Mouse (Mus musculus) hindbrain, embryonic 16.5 days (tissue): ENCODE measurements at regions not wholly inside any gene's neighbourhood (a gene's known extent, or its start where the extent isn't known, plus 50 kb on each side); places are given as distances from the start of the nearest gene placed in this dataset.

Source experiments
- ATAC-seq: fragments of 200-750 bp; cut with Nextera tagmentation; 2 replicates; pipeline ENCODE4 v1.8.0; 2017; ENCODE audit warnings: moderate TSS enrichment, moderate library complexity
- H3K27ac ChIP-seq: fragments of 300-500 bp; sonication (generic); 2 replicates; pipeline ENCODE4 v1.5.1; 2014; ENCODE audit warnings: low read depth, mild to moderate bottlenecking, control low read depth, low read length, moderate library complexity
- H3K27me3 ChIP-seq: fragments of 300-500 bp; sonication (generic); replicated peaks from 2 replicates; pipeline ENCODE4 v1.6.1; 2014; ENCODE audit warnings: low read length; ENCODE audit not compliant: control insufficient read depth, insufficient read depth
- H3K36me3 ChIP-seq: fragments of 300-500 bp; sonication (generic); 2 replicates; pipeline ENCODE4 v1.6.1; 2014; ENCODE audit warnings: mild to moderate bottlenecking, low read length, moderate library complexity, mixed read lengths; ENCODE audit not compliant: control insufficient read depth, insufficient read depth
- H3K4me1 ChIP-seq: fragments of 300-500 bp; sonication (generic); 2 replicates; pipeline ENCODE4 v1.6.1; 2014; ENCODE audit warnings: low read depth, low read length; ENCODE audit not compliant: control insufficient read depth, insufficient read depth
- H3K4me2 ChIP-seq: fragments of 300-500 bp; sonication (generic); 2 replicates; pipeline ENCODE4 v1.6.1; 2014; ENCODE audit warnings: mild to moderate bottlenecking, low read length, control low read depth, moderate library complexity
- H3K4me3 ChIP-seq: fragments of 300-500 bp; sonication (generic); 2 replicates; pipeline ENCODE4 v1.5.1; 2014; ENCODE audit warnings: mild to moderate bottlenecking, low read length, control low read depth, moderate library complexity
- H3K9ac ChIP-seq: fragments of 300-500 bp; sonication (generic); 2 replicates; pipeline ENCODE4 v1.6.1; 2014; ENCODE audit warnings: low read depth, mild to moderate bottlenecking, control low read depth, low read length, moderate library complexity
- H3K9me3 ChIP-seq: fragments of 300-500 bp; sonication (generic); 2 replicates; pipeline ENCODE4 v1.6.1; 2014; ENCODE audit warnings: mild to moderate bottlenecking, low read length, moderate library complexity; ENCODE audit not compliant: control insufficient read depth
- WGBS: fragments of 180-500 bp; shearing (Covaris S2); extraction: QIAGEN DNeasy Blood & Tissue Kit; methylation state at CpG from one replicate; pipeline ENCODE4 v1.1.7; 2014; 5-methylcytosine and 5-hydroxymethylcytosine counted together

DNA sequence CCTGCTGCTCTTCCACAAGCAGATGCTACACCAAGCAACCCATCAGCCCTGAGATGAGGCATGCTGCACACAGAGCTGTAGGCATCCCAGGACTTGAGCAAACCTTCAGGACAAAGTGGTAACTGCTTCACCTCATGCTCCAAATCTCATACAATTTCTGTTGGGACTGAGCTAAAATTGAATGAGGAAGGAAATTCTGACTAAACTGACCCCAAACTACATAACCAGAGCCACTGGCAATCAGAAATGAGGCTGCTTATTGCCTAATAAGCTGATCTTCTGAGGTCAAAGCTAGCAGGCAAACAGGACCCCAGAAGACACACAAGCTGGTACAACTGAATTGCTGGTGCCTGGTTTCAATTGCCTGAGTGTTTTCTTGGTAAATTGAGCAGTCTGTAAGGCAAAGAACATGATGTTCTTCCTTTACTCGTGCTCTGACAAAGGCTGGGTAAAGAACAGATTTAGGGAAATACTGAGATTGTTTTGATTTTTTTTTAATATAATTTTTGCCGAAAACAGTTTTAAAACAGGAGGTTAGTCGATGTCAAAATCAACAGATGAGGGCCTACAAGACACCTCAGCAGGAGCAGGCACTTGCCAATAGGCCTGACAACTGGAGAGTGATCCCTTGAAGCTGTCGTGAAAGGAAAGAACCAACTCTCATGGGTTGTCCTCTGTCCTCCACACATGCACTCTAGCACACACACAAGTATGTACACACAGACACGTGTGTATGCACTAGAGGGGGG, 101.3 kb upstream of the Paip1 start:
- Histone ChIP-seq H3K4me3 (no peak overlapping the region), H3K9me3 (no peaks in the 10 kb centered on the region), H3K36me3 (no peaks in the 10 kb centered on the region), H3K9ac (no peak overlapping the region), H3K4me2 (no peak overlapping the region), H3K27me3 (no peaks in the 10 kb centered on the region), H3K27ac (no peak overlapping the region), H3K4me1 (no peaks in the 10 kb centered on the region)
- 86% methylated on average over 5 of the region's 5 CpGs for WGBS
- ATAC-seq: no peak

DNA sequence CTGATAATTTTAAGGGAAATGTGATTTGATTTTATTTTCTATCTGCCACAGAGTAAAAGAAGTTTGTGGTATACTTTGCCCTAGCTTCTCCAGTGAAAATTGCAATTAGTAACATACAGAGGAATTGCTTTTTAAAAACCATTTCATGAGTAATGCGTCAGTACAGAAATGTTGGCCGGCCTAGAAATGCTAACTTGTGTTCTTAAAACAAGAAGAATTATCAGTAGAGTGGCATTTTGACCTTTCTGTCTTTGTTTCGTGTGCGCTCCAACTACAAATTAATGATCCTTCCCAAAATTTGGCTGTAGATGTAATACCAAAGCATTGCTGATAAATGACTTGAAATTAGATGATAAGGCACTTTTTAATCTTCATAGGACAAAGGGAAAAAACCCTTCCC, 99.7 kb upstream of the Paip1 start:
- no peaks in the 10 kb centered on the region for H3K36me3 ChIP-seq
- H3K4me2 ChIP-seq: no peak overlapping the region
- no peak overlapping the region for H3K27ac ChIP-seq
- ATAC-seq: no peak
- H3K27me3 ChIP-seq: no peaks in the 10 kb centered on the region
- H3K9me3 ChIP-seq: no peaks in the 10 kb centered on the region
- H3K4me1 ChIP-seq: no peaks in the 10 kb centered on the region
- H3K4me3 ChIP-seq: no peak overlapping the region
- 92% methylated on average over 4 of the region's 4 CpGs for WGBS
- no peak overlapping the region for H3K9ac ChIP-seq

DNA sequence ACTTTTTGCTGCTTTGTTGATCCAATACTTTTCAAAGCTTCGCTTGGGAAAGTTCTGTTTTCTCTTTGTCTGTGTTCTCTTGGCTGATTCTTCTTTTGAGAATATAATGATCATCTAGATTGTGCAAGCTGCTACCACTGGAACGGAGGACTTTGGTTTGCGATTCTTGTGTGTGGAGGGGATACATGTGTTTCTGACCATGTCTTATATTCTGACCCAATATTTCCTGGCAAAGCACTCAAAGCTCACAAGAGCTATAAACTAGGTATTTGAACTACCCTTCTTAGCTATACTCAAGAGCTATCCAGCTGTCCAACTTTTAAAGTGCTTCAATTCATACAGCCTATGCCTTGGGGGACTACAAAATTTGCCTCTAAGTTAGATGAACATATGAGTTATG, 96.6 kb upstream of the Paip1 start:
- H3K4me3 ChIP-seq: no peak overlapping the region
- no peak overlapping the region for H3K9ac ChIP-seq
- H3K4me2 ChIP-seq: no peak overlapping the region
- H3K36me3 ChIP-seq: peaks cover 8% of the 10 kb centered on the region; the same call in 1 of the 2 replicates
- no peaks in the 10 kb centered on the region for H3K9me3 ChIP-seq
- ATAC-seq: no peak
- H3K4me1 ChIP-seq: no peaks in the 10 kb centered on the region
- no peak overlapping the region for H3K27ac ChIP-seq
- no peaks in the 10 kb centered on the region for H3K27me3 ChIP-seq
- 95% methylated on average over 3 of the region's 3 CpGs for WGBS

DNA sequence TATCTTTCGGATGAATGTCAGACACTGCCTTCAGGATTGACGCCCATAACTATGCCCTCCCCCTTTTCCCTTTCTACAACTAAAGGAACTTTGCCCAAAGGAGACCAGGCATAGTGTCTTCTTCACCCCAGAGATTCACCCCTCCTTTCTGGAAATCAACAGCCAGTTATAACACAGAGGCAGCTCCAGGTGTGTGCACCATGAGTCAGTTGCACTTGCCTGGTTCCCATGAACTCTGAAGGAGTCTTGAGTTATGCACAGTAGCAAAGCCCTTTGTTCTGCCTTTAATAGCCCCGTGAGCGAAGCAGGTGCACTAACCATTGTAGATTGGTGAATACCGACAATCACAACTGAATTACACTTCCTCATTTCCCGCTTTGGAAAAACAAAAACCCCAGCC, 94.5 kb upstream of the Paip1 start:
- Histone ChIP-seq H3K36me3 (peaks cover 10% of the 10 kb centered on the region; the same call in 1 of the 2 replicates), H3K4me2 (no peak overlapping the region), H3K9me3 (no peaks in the 10 kb centered on the region), H3K4me1 (no peaks in the 10 kb centered on the region), H3K9ac (no peak overlapping the region), H3K27me3 (no peaks in the 10 kb centered on the region), H3K4me3 (no peak overlapping the region), H3K27ac (no peak overlapping the region)
- no peak for ATAC-seq
- 83% methylated on average over 6 of the region's 6 CpGs for WGBS

DNA sequence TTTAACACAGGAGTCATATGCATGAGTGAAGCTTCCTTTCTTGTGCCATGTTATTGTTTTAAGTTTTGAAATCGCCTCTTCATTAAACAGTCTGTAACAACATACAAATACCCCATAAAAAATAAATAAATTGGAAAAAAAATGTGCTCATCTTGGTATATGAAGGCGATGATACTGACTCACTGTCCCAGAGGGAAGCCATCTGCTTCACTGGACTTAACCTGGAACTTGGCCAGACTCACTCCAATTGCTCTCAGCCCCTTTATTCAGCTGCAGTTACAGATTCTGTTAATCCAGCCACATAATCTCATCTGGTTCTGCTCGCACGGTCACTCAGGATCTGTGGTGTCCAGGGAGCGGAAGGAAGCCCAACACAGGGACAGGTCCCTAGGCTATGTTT, 90.5 kb upstream of the Paip1 start:
- Histone ChIP-seq H3K4me3 (no peak overlapping the region), H3K27me3 (no peaks in the 10 kb centered on the region), H3K36me3 (peaks cover 10% of the 10 kb centered on the region; the same call in 1 of the 2 replicates), H3K4me2 (no peak overlapping the region), H3K9me3 (no peaks in the 10 kb centered on the region), H3K9ac (no peak overlapping the region), H3K27ac (no peak overlapping the region), H3K4me1 (no peaks in the 10 kb centered on the region)
- 84% methylated on average over 5 of the region's 5 CpGs for WGBS
- 0 out of 2 replicates have a peak, but pooled peaks have one; percentile 40 for ATAC-seq

DNA sequence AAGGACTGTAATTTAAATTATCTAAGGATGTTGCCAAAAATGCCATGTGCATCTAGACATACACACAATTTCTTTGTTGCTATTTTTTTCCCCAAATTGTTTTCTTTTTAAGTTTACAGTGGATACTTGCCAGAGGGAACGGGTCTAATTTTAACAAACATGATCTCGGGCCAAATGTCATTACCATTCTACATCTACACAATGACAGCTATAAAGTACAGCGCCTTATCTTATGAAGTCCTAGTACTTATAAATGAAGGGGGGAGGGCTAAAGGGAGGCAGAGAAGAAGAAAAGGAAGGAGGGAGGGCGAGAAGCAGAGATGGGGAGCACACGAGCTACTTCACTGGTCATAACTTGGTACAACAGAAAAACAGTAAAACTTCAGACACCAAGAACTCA, 89.4 kb upstream of the Paip1 start:
- no peak overlapping the region for H3K4me3 ChIP-seq
- H3K27ac ChIP-seq: no peak overlapping the region
- H3K9me3 ChIP-seq: no peaks in the 10 kb centered on the region
- no peak overlapping the region for H3K4me2 ChIP-seq
- WGBS: 72% methylated on average over 5 of the region's 5 CpGs
- H3K9ac ChIP-seq: no peak overlapping the region
- H3K4me1 ChIP-seq: no peaks in the 10 kb centered on the region
- no peaks in the 10 kb centered on the region for H3K27me3 ChIP-seq
- ATAC-seq: no peak
- H3K36me3 ChIP-seq: peaks cover 10% of the 10 kb centered on the region; the same call in 1 of the 2 replicates

DNA sequence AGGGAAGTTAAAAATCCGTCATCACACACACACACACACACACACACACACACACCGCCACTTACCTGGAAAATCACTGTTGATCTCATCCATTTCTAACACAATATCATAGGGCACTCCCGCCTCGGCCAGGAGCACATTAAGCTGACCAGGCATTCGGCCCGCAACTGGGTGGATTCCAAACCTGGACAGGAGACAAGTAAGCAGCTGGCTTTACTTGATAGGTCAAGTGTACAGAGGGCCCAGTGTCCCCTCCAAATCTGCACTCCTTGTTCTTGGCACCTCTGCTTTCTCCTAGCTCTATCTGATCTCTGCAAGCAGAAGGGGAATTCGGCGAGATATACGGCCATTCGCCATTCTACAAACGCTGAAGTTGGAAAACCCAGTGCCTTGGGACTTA, 88.6 kb upstream of the Paip1 start:
- Histone ChIP-seq H3K27me3 (no peaks in the 10 kb centered on the region), H3K36me3 (peaks cover 10% of the 10 kb centered on the region; the same call in 1 of the 2 replicates), H3K9ac (no peak overlapping the region), H3K9me3 (no peaks in the 10 kb centered on the region), H3K27ac (no peak overlapping the region), H3K4me2 (no peak overlapping the region), H3K4me1 (no peaks in the 10 kb centered on the region), H3K4me3 (no peak overlapping the region)
- peak; percentile 27; the same call in 1 of the 2 replicates for ATAC-seq
- WGBS: 92% methylated on average over 11 of the region's 11 CpGs

DNA sequence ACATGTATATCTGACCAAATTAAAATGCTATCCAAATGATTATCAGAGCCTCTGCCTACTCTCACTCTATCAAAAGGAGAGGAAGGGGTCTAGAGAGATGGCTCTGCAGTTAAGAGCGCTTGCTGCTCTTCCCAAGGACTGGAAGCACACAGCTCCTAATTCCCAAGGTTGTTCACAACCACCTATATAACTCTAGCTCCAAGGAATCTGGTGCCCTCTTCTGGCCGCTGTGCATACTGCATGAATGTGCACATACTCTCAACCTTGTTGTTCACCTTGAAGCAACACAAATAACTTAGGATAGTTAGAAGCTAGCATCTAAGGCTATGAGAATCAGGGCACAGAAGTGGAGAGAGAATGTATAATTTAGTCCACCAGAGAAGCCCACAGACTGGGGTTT, 86.6 kb upstream of the Paip1 start:
- no peak overlapping the region for H3K4me2 ChIP-seq
- H3K36me3 ChIP-seq: peaks cover 2% of the 10 kb centered on the region; the same call in 1 of the 2 replicates
- no peaks in the 10 kb centered on the region for H3K4me1 ChIP-seq
- no peaks in the 10 kb centered on the region for H3K9me3 ChIP-seq
- no peak overlapping the region for H3K27ac ChIP-seq
- no peak for ATAC-seq
- H3K9ac ChIP-seq: no peak overlapping the region
- WGBS: 47% methylated on average over 2 of the region's 2 CpGs
- H3K4me3 ChIP-seq: no peak overlapping the region
- H3K27me3 ChIP-seq: no peaks in the 10 kb centered on the region

DNA sequence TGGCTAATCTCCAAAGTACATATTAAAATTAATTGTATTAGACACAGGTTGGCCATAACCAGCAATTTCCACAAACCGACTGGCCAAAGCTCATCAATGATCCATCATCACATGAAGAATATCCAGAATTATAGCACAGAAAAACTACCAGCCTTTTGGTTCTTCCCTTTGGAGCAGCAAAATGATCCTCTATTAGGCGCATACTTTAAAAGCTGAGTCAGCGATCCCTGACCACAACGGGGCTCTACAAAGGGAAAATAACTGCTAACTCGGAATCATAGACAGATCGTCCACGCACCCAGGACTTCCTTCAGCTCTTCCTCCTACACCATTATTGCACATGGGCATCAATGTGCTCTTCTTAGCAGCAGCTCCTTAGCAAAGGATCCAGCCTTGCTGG, 85.6 kb upstream of the Paip1 start:
- no peaks in the 10 kb centered on the region for H3K9me3 ChIP-seq
- no peak overlapping the region for H3K27ac ChIP-seq
- no peaks in the 10 kb centered on the region for H3K27me3 ChIP-seq
- H3K4me1 ChIP-seq: no peaks in the 10 kb centered on the region
- 96% methylated on average over 7 of the region's 7 CpGs for WGBS
- H3K4me3 ChIP-seq: no peak overlapping the region
- no peak overlapping the region for H3K9ac ChIP-seq
- H3K36me3 ChIP-seq: peaks cover under 1% of the 10 kb centered on the region; the same call in 1 of the 2 replicates
- H3K4me2 ChIP-seq: no peak overlapping the region
- no peak for ATAC-seq
